Mouse (Mus musculus) kidney, postnatal 25 days (tissue): ENCODE data around the gene Agtrap.

Experiments used
- DNase-seq, 2 experiments: peaks; one replicate each; pipeline ENCODE4 v3.0.0; 2021; ENCODE audit warnings: mixed read lengths in 2 of 2

The Agtrap gene

DNA sequence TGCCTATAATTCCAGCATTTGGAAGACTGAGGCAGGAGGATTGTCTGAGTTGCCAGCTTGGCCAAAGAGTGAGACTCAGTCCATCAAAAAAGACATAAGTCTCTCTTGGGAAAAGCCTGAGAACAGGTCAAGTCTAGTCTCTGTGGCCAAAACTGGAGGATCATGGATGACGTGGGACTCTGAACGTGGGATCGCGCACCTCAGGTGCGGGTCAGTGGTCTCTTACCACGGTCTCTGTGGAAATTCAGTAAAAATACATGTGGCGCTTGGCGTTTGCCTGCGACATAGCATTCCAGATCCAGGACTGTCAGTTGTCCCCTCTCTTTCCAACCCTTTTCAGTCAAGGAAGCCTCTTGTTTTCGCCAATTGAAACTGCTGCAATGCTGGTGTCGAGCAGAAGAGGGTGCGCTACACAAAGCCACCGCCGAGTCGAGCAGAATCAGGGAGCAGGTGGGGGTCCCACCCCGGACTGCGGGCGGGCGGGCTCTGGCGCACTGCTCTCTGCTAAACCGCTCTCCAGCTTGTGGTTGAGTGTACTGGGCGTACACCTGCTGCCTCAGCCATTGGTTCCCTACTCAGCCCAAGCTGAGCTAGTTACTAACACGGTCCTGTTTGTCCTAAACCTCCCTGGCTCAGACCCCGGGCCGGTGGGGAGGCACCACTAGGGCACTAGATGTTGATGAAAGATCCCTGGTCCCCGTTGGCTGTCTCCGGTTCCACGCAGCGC, 14.1 kb upstream of the Agtrap start:
- DNase-seq, result peak; percentile 54

DNA sequence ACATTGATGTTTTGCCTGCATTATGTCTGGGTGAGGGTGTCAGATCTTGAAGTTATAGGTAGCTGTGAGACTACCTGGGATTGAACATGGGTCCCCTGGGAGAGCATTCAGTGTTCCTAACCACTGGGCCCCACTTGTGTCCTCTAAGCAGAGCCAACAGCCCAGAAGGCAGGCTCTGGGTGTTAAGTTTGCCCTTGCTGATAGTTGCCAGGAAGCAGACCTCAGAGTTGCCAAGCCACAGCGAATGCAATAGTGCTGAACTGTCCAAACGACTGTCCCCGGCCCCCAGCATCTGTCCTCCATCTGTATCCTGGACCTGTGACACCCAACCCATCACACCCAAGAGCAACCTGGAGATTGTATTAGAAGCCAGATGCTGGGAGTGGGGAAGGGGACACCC, 10.8 kb upstream of the Agtrap start:
- no peak for DNase-seq

DNA sequence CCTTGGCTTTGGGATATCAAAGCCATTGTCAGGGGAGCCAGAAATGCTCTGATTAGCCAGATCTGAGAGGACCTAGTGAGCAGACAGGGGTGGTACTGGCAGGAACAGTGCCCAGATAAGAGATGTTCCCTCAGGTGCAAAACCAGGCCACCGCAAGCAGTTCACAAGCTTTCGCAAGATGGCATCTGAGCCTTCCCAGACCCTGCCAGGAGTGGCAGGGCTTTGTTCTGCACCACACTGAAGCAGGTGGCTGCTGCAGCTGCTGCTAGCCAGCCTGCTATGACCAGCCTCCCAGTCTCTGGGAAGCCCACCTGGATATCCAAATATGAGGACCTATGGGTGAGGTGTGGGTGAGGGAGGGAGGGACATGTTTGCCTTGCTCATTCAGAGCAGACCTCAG, 10.1 kb upstream of the Agtrap start:
- DNase-seq, result no peak

DNA sequence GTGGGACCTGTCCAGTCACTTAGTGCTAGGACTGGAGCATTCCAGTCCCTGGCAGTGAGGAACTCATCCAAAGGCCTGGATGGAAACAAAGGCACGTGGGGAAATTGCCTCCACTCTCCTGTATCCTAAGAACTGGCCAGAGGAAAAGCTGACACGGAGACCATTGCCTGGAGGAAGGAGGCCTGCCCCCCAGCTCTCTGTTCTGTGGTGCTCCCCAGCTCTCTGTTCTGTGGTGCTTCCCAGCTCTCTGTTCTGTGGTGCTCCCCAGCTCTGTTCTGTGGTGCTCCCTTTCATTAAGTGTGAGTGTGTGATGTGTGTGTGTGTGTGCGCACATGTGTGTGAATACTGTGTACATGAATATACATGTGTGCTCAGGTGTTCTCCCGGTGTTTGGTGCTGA, 7.2 kb upstream of the Agtrap start:
- no peak for DNase-seq

DNA sequence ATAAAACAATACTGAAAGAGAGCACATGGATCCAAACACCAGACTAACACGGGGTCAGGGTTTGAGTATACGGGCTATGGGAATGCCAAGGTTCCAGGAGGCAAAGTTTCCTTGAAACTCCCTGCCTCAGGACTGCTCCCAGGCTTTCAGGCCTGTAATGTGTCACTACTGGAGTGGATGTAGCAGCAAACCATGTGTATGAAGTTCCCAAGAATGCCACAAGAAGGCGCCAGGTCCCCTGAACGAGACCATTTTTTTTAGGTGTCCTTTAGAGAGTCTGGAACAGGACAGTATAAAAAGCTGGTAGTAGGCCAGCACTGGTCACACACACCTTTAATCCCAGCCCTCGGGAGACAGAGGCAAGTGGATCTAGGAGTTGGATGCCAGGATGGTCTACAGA, 6.3 kb upstream of the Agtrap start:
- DNase-seq, result no peak

DNA sequence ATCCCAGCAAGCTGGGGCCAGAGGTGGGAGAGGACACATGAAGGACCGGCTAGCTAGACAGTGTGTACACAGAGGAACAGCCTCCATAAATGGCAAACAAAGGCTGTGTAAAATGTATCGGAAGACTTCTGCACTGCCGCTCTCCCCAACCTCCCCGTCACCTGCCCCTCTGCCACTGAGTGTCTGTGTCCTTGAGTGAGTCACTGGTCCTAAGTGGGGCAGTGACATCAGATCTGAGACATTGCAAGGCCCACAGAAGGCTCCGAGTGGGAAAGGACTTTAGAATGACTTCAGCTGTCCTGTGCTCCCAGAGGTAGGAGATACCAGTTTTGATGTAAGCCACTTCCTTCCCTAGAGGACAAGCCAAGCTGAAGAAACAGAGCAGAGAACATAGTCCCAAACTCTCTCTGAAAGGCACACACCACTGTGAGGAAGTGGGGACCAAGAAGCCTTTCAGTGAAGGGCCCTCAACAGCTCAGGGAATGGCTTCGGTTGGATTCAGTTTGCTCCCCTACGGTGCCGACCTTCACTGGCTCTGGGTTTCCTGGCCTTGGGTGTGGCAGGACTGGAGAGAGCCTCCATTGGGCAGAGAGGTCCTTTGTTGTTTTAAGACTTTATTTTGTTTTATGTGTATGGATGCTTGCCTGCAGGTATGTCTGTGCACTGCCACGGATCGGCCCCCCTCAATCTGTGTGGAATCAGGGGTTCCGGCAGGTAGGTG, 4.9 kb upstream of the Agtrap start:
- DNase-seq, result no peak

DNA sequence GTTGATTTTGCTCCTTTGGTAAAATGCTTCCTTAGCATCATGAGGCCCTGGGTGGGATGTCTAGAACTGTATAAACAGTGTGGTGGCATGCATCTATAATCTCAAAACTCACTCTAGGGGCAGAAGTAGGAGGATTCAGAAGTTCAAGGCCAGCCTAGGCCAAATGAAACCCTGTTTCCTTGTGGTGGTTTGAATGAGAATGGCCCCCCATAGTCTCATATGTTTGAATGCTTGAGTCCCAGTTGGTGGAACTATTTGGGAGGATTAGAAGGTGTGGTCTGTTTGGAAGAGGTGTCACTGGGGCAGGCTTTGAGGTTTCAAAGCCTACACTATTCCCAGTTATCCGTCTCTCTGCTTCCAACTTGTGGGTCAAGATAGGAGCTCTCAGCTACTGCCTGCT, 3.4 kb upstream of the Agtrap start:
- no peak for DNase-seq

DNA sequence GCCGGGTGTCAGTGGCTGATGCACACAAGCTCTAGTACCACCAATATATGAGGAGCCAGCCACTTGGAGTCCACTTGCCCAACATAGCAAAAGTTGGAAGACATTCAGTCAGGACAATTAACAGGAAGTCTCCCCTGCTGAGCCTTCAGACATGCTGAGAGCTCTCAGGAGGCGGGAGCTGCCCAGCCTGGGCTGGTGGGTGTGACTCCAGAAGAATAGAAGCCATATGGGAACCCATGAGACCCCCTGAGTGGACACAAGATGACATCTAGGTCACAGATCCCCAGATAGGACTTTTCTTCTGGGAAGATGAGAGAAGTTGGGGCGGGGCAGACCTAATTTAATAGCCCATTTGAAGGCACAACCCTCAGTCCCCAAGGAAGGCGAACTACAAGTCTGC, 1.3 kb upstream of the Agtrap start:
- no peak for DNase-seq

DNA sequence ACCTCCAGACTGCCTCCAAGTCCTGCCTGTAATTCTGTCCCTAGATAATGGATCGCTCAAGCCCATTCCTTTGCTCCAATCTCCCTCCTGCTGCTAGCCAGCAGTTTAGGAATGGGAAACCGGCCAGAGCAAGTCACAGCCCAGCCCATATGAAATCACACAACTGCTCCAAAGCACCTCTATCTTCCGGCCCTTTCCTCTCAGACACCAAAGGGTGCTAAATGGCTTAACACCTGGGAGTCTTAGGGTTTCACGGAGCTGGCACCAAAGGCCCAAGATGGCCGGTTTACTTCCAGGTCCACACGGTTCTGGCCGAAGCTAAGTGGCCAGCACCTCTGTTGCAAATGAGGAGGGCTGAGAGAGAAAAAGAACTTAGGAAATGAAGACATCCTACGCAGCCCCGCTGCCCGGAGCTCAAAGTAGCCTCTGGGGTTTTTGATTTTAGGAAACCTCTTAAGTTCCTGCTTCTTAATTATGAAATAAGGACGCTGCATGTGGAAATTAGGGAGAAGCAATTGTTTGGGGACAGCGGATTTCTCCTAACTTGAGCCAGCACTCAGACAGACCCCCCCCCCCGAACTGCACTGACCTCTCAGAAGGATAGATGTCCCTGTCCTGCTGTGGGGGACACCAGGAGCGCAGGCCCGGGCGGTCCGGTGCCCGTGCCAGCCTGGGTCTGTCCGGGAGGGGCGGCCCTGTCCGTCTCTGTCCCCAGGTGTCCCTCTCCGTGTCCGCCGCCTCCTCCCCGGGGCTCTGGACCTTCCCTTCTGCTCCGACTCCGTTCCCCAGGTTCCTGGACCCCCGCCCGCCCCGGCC, 532 bp downstream of the Agtrap start:
- peak; percentile 60 to 69 for DNase-seq

DNA sequence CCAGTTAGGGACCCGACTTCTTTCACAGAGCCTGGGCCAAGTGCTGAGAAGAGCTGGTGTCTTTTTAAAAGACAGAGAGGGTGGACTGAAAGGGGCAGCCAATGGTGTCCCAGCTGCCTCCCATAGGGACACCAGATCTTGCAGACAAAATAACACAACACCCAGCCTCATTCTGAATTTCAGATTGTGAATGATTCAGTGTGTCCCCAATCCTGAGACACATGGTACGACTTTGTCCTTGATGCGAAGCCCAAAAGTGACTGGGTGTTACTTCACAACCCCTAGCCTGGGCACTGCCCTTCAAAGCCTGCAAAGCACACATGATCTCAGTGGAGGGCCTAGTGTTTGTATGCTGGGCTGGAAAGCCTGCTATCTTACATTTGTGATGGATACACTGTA, 1.9 kb downstream of the Agtrap start:
- DNase-seq, result no peak

DNA sequence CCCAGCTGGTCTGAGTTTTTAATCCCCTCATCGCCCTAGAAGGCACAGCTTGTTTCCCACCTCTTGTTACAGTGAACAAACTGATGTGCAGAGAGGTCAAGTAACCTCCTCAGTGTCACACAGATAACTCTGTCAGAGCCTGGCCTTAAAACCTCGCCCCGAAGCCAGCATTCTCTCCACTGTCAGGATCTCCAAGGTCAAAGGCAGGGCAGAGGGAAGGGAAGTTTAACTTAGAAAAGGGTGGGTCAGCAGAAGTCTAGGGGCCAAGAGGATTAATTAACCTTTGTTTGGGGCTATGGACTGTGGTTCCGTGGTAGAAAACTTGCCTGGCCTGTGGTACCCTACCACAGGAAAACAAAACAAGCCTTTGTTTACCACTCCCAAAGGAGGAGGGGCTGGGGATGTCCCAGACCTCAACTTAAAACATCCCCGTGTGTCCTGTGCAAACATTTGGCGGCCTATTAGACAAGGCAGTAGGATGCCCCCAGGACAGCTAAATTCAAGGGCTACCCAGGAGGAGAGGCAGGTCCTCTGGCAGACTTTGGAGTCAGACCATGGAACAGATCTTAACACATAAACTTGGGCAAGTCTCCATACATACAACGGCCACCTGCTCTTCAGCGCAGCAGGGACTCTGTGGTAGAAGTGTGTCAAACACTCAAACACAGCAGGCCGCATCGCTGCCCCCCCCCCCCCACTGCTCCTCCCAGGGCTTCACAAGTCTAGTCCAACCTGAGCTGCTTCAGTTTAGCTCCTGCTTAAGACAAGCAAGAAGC, 2.5 kb downstream of the Agtrap start:
- DNase-seq, result peak; percentile 49 to 60

DNA sequence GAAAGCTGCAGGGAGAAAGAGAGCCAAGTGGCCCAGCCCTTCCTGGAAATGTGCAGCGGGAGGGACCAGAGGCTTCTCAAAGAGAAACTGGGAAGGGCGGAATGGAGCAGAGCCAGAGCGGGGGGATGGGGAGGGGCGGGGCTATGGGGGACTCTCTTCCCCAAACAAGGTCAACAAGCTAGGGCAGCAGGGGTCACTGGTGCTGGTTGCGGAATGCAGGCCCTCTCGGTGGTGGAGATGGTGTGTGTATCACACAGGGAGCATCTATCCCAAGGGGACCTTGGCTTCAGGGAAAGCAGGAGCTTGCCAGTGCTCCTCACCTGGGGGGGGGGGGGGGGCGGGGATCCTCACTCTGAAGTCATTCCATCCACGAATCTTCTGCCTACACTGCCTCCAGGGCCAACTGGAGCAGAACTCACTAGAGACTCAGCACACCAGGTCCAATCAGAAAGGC, 3.5 kb downstream of the Agtrap start:
- peak; percentile 74 to 85 for DNase-seq

DNA sequence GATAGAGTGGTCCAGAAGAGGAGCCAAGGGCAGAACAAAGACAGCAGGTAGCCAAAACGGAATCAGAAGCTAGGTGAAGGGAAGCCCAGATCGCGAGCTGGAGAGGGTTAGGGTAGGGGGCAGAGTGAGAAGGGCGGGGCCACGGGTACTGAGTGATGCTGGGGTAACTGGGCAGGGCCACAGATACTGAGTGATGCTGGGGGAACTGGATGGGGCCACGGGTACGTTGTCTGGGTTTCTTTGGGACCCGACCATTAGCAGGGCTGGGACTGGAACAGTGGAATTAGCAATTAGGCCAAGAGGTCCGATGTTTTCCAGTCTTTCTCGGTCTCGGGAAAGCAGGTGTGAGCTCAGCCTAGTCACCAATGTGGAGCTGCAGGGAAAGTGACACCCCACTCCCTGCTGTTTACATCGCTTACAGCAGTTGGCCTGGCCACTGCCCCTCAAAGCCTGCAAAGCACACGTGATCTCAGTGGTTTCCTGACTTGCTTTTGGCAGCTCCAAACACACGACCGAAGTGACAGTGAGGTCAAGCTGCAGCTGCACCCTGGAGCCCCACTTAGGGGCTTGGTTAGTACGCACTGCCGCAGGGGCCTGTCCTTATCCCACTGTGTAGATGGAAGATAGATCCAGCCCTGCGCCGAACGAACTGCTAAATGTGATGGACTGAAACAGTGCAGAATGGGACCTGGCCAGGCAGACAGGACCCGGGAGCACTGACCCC, 4.5 kb downstream of the Agtrap start:
- peak; percentile 60 to 81 for DNase-seq

DNA sequence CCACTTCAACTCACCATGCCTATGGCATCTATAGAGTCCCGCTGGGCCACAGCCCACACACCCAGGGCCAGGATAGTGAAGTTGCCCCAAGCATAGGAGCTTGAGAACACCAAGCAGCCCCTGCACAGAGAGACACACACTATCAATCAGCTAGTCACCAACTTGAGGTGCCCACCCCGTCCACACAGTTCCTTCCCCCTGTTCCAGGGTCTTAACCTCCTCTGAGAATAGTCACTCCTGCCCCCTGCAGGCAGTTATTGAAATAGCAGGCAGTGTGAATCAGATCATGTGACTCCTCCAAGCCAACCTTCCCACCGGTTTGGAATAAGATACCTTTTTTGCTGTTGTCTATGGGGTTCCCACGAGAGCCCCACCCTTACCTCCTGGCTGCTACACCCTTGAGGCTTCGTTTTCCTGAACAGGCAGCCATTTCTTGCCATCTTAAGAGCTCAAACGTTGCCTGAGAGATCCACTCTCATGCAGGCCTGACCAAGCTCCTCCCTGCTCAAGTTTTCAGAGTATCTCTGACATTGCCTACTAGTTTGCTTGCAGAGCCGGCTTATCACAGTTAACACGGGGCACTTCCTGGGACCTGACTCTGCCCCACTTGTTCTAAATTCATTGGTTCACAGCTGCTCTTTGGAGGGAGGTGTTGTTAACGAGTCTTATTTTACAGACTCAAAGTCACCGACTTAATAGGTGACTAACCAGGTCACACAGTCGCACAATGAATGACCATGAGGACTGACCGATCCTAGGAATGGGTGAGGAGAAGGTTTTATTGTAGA, 5.4 kb downstream of the Agtrap start:
- DNase-seq, result peak; percentile 74 to 75

DNA sequence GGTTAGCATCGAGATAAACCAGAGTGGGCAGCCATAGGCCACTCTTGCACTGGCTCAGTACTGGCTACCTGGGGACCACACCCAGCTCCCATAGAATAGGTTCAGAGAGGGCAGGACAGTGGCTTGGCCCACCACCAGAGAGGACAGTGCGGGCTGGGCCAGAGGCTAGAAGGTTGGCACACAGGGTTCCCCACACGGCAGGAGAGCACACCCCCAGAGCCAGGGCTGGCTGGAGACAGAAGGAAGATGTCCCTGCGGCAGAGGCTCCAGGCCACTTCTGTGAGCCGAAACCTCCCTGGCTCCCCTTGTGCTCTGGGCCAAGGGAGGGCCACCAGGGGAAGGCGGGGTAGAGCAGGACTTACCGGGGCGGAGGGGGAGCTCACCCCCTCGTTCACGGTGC, 6.6 kb downstream of the Agtrap start:
- no peak for DNase-seq

DNA sequence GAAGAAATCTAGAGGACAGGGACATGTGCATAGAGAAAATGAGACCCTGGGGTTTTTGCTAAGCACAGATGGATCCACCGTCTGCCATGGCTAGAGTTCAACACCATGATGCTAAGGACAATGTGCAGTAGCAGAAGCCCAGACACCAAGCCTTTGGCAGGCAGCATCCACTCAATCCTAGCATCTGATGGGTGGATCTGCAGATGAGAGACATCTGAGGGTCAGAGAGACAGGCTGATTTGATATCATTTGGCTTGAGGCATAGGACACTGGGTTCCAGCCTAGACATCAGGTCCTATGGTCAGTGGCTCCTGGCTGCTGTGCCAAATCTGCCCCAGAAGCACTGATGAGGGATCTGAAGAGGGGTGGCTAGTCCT, 7.2 kb downstream of the Agtrap start:
- no peak for DNase-seq

DNA sequence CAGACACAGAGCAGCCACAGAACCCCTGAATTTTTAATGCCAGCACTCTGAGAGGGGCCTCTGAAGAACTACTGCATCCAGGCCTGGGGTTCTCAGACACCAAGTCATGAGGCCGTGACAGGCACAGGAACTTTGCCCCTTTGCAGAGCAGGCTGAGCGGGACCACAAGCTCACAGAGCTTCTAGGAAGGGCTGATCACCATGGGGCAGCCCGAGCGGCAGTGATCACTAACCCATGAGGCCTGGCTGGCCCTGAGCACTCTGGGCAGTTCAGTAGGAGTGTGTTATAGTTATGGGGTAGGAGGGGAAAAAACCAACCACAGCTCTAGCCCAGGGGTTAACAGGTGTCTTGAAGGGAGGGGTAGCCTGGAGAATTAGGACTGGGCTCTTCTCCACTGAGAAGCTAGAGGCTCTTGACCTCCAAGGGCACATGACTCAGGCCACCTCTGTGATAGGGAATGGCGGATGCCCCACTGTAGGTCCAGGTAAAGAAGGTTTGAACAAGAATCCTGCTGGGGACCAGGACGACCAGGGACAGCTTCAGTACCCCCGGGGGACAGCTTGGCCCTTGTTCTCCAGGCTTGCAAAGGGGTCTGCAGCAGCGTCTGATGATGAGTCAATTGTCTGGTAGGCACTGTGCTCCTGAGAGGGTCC, 7.8 kb downstream of the Agtrap start:
- peak; percentile 56 to 87 for DNase-seq

DNA sequence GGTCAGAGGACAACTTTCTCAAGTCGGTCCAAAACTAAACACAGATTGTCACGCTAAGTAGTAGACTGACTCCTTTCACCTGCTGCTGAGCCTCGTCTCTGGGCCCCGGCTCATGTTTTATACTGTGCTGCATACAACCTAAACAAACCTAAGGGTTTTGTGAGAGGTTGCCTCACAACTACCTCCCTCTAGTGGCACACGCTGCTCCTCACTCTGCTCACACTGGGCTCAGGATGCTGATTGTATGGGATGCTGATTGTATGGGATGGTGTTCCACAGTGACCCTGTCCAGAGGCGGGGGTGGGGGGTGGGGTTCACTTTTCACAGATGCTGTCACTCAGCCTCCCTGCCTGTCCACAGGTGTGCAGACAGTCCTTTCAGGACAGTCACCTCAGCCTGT, 8.6 kb downstream of the Agtrap start:
- no peak for DNase-seq

DNA sequence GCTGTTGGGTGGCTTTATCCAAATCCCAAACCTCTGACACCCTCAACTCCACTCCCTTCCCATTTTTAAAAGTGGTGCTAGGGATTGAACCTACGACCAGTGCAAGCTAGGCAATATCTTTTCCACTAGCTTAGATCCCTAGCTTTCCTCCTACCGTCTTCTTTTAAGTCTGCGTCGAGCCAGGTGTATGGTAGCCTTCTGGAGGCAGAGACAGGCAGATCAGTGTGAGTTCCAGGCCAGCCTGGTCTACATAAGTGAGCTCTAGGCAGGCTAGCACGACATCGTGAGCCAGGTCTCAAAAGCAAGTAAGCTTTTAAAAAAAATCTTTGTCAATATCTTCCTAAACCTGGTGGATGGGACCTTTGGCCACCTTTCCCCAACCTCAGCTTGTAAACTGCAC, 11.9 kb downstream of the Agtrap start:
- DNase-seq, result no peak

DNA sequence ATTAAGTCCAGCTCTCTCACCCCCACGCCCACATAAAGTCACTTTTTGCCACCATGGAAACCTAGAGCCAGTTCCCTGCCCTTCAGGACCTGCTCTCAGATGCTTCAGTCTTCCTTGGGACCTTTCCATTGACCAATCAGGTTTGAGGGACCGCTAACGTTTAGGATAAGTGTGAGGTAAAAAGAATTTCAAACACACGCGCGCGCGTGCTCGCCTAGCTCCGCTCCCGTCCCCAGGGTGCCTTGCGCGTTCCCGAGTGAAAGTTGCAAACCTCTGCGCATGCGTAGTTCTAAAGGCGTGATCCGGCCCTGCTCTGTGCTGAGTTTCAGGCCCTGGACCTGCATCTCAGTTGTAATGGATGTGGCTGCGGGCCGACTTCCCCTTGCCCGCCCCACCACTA, 12.6 kb downstream of the Agtrap start:
- peak; percentile 81 to 82 for DNase-seq
